Mouse (Mus musculus): ENCODE data around the gene C2cd3. TPM values are rescaled to one million over a fixed set of nuclear protein-coding genes. Genes with fewer than 3 reads are reported as not detected.

Gene C2cd3
- polyA plus RNA-seq, 1 experiment from 2014 or later = 7.5 TPM

DNA sequence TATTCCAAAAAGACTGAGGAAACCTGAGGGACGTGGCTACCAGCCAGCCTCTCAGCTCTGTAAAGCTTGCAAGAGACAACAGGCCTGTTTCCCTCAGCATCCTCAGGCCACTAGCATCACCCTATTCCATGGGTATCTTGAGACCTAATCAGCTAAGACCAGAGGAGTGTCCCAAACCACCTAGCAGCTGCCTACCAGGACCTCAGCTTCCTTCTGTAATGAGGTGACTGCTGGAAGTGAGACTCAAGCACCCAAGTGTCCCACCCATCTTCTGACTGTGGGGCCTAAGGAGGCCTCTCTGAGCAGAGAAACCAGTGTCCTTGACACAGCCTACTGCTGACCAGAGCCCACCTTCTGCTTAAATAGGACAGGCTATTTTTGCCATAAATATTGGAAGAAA is 97.5 kb downstream of the C2cd3 start:
- ATAC-seq = no peak
- no peak for TF ChIP-seq CTCF (IDR thresholded peaks at IDR 0.05)
- no peak for TF ChIP-seq EP300 (IDR thresholded peaks at IDR 0.05)
- H3K4me3 ChIP-seq (ENCODE audit: low read depth, low read length) = no peak overlapping the region
- H3K36me3 ChIP-seq (ENCODE audit: insufficient read depth, low read length) = peaks cover 4% of the 10 kb centered on the region; the same call in 1 of the 2 replicates
- 90% methylated on average over 1 of the region's 1 CpGs for WGBS
- DNase-seq (ENCODE audit: low spot score) = no peak
- H3K4me2 ChIP-seq (replicated peaks; ENCODE audit: low read depth, low read length) = no peak overlapping the region
- H3K9me3 ChIP-seq (ENCODE audit: low read length) = no peaks in the 10 kb centered on the region
- H3K27ac ChIP-seq (ENCODE audit: low read length) = no peak overlapping the region
- peaks cover 17% of the 10 kb centered on the region for H3K4me1 ChIP-seq (ENCODE audit: insufficient read depth, low read depth, low read length)
- no peaks in the 10 kb centered on the region for H3K27me3 ChIP-seq (replicated peaks; ENCODE audit: insufficient read depth, low read length)
- H3K9ac ChIP-seq (replicated peaks; ENCODE audit: low read depth) = no peak overlapping the region

DNA sequence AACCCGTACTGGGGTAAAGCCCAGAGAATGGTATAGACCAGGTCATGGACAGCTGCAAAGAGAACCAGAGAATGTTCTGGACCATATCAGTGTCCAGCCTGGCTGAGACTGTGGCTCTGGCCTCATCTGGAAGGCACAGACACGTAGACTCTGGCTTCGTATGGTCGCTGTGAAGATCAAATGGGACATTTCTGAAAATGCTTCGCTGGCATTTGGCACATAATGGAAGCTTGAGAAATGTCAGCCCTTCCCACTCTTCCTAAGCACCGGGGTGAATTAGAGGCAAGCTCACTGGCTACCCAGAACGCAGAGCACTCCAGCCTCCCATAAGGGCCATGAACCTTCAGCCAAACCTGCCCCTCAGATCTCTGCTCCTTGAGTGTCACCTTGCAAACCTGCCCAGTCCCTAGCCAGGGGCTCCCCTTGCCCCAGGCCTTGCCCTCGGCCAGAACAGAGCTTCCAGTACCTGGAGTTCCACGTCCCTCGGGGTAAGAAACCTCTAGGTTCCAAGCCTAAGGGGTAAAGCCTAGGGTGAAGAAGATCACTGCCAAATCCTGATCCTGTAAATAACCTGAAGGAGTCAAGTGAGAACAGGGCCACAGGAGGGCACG is 98.9 kb downstream of the C2cd3 start:
- Histone ChIP-seq H3K9ac (replicated peaks; ENCODE audit: low read depth) (no peak overlapping the region), H3K27me3 (replicated peaks; ENCODE audit: insufficient read depth, low read length) (no peaks in the 10 kb centered on the region), H3K4me2 (replicated peaks; ENCODE audit: low read depth, low read length) (no peak overlapping the region), H3K4me1 (ENCODE audit: insufficient read depth, low read depth, low read length) (peaks cover 9% of the 10 kb centered on the region; the same call in 1 of the 2 replicates), H3K27ac (ENCODE audit: low read length) (no peak overlapping the region), H3K9me3 (ENCODE audit: low read length) (no peaks in the 10 kb centered on the region), H3K36me3 (ENCODE audit: insufficient read depth, low read length) (peaks cover 4% of the 10 kb centered on the region; the same call in 1 of the 2 replicates), H3K4me3 (ENCODE audit: low read depth, low read length) (no peak overlapping the region)
- no peak for DNase-seq (ENCODE audit: low spot score)
- no peak for TF ChIP-seq EP300 (IDR thresholded peaks at IDR 0.05)
- TF ChIP-seq CTCF (IDR thresholded peaks at IDR 0.05) = no peak
- ATAC-seq = no peak
- 83% methylated on average over 11 of the region's 11 CpGs for WGBS

DNA sequence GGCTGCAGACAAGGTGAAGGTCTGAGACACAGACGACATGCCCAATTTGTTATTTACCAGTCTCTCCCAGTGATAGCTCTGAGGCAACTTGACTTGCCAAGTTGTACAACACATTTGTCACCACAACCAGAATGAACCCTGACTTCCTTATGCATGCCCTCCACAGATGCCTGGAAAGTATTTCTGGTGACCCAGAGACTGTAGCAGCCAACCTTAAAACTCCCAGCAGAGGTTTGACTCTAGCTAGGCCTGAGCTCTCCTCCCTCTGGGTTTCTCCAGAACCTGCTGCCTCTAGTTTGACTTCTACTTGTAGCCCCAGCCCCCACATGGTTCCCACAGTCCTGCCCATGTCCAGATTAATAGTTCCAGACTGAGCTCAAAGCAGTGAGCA is 99.4 kb downstream of the C2cd3 start:
- DNase-seq (ENCODE audit: low spot score) (no peak), ATAC-seq (no peak)
- no peaks in the 10 kb centered on the region for H3K9me3 ChIP-seq (ENCODE audit: low read length)
- no peak overlapping the region for H3K27ac ChIP-seq (ENCODE audit: low read length)
- 74% methylated on average over 1 of the region's 1 CpGs for WGBS
- peaks cover 4% of the 10 kb centered on the region; the same call in 1 of the 2 replicates for H3K36me3 ChIP-seq (ENCODE audit: insufficient read depth, low read length)
- no peaks in the 10 kb centered on the region for H3K27me3 ChIP-seq (replicated peaks; ENCODE audit: insufficient read depth, low read length)
- no peak overlapping the region for H3K9ac ChIP-seq (replicated peaks; ENCODE audit: low read depth)
- TF ChIP-seq EP300 (IDR thresholded peaks at IDR 0.05) (no peak), CTCF (IDR thresholded peaks at IDR 0.05) (no peak)
- H3K4me1 ChIP-seq (ENCODE audit: insufficient read depth, low read depth, low read length) = peaks cover 6% of the 10 kb centered on the region; the same call in 1 of the 2 replicates
- no peak overlapping the region for H3K4me2 ChIP-seq (replicated peaks; ENCODE audit: low read depth, low read length)
- H3K4me3 ChIP-seq (ENCODE audit: low read depth, low read length) = no peak overlapping the region

DNA sequence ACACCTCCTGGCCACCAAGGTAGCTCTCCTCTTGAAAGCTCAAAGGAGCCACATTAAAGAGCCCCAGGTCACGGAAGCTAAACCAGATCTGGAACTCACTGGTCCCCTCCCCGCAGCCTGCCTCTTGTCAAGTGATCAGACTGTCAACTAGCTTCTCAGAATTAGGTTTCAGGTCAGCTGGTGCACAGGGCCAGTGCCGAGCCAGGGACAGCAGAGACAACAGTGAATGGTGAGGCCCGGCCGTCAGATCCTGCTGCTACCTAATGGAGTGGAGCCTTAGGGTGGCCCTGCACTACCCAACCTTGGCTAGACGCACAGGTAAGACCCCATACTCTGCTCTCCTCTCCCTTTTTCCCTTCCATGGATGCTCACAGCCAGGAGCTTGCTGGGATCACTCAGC is 100.7 kb downstream of the C2cd3 start, which contains the start of gene Ucp3:
Gene Ucp3, plus strand, starts transcription at position 214 of the 400 bp plus-strand sequence.
- Histone ChIP-seq H3K27me3 (replicated peaks; ENCODE audit: insufficient read depth, low read length) (no peaks in the 10 kb centered on the region), H3K4me1 (ENCODE audit: insufficient read depth, low read depth, low read length) (peaks cover 6% of the 10 kb centered on the region; the same call in 1 of the 2 replicates), H3K36me3 (ENCODE audit: insufficient read depth, low read length) (peaks cover 4% of the 10 kb centered on the region; the same call in 1 of the 2 replicates), H3K4me3 (ENCODE audit: low read depth, low read length) (no peak within 1 kb of the TSS), H3K9me3 (ENCODE audit: low read length) (no peaks in the 10 kb centered on the region), H3K27ac (ENCODE audit: low read length) (no peak within 1 kb of the TSS), H3K4me2 (replicated peaks; ENCODE audit: low read depth, low read length) (no peak within 1 kb of the TSS), H3K9ac (replicated peaks; ENCODE audit: low read depth) (no peak within 1 kb of the TSS)
- TF ChIP-seq EP300 (IDR thresholded peaks at IDR 0.05) (no peak), CTCF (IDR thresholded peaks at IDR 0.05) (no peak)
- ATAC-seq = no peak
- no peak for DNase-seq (ENCODE audit: low spot score)
- 82% methylated on average over 6 of the region's 6 CpGs for WGBS

DNA sequence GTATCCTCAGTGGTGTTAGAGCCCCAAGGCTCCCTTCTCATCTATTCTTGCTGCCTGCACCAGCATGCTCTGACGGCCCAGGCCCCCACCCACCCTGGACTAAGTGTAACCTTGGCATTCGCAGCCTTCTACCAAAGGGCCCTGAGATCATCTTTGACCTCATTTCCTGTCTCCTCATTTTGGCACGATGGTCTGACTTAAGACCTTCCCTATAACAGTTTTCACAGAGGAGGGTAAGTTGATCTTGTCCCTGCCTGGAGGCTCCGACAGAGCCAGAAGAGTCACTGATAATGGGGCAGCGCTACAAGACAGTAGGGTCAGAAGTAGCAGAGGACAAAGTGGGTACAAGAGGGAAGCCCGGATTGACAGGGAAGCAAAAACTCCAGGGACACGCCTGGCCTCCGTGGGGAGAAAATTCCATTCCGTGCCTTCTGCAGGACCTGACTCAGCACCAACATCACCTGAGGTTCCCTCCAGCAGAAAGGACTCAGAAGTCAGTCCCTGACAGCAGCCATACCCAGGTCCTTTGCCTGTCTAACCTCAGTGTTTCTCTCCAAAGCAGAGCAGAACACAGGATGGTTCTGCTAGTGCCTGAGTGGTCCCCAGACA is 101.9 kb downstream of the C2cd3 start:
- ATAC-seq (no peak), DNase-seq (ENCODE audit: low spot score) (no peak)
- Histone ChIP-seq H3K4me3 (ENCODE audit: low read depth, low read length) (no peak overlapping the region), H3K27me3 (replicated peaks; ENCODE audit: insufficient read depth, low read length) (no peaks in the 10 kb centered on the region), H3K4me1 (ENCODE audit: insufficient read depth, low read depth, low read length) (peaks cover 6% of the 10 kb centered on the region; the same call in 1 of the 2 replicates), H3K9me3 (ENCODE audit: low read length) (no peaks in the 10 kb centered on the region), H3K36me3 (ENCODE audit: insufficient read depth, low read length) (peaks cover 4% of the 10 kb centered on the region; the same call in 1 of the 2 replicates), H3K4me2 (replicated peaks; ENCODE audit: low read depth, low read length) (no peak overlapping the region), H3K27ac (ENCODE audit: low read length) (no peak overlapping the region), H3K9ac (replicated peaks; ENCODE audit: low read depth) (no peak overlapping the region)
- TF ChIP-seq EP300 (IDR thresholded peaks at IDR 0.05) (no peak), CTCF (IDR thresholded peaks at IDR 0.05) (no peak)
- 64% methylated on average over 9 of the region's 9 CpGs for WGBS

DNA sequence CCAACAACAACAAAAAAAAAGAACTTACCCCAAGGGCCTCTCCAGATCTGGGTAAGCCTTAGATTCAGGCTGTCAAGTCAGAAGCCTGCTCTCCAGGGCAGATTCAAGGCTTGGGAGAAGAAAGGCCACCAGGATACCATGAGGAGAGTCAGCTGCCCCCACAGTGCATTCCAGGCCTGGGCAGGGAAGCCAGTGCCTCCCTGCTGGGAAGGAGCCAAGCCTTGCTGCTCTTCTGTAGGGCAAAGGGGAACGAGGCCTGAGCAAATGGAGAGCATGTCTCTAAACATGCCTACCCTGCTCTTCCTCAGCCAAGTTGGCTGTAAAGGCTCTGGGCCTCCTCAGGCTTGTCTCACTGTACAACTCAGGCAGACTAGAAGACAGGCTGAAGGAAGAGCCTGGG is 102.6 kb downstream of the C2cd3 start:
- H3K9me3 ChIP-seq (ENCODE audit: low read length) = no peaks in the 10 kb centered on the region
- H3K4me1 ChIP-seq (ENCODE audit: insufficient read depth, low read depth, low read length) = peaks cover 6% of the 10 kb centered on the region; the same call in 1 of the 2 replicates
- TF ChIP-seq EP300 (IDR thresholded peaks at IDR 0.05) (no peak), CTCF (IDR thresholded peaks at IDR 0.05) (no peak)
- H3K9ac ChIP-seq (replicated peaks; ENCODE audit: low read depth) = no peak overlapping the region
- ATAC-seq (peak; percentile 79), DNase-seq (ENCODE audit: low spot score) (peak; percentile 68)
- H3K27me3 ChIP-seq (replicated peaks; ENCODE audit: insufficient read depth, low read length) = no peaks in the 10 kb centered on the region
- no peak overlapping the region for H3K4me3 ChIP-seq (ENCODE audit: low read depth, low read length)
- WGBS = 54% methylated on average over 1 of the region's 1 CpGs
- H3K4me2 ChIP-seq (replicated peaks; ENCODE audit: low read depth, low read length) = no peak overlapping the region
- peak overlapping the region; percentile 62 for H3K27ac ChIP-seq (ENCODE audit: low read length)
- no peaks in the 10 kb centered on the region for H3K36me3 ChIP-seq (ENCODE audit: insufficient read depth, low read length)

All from lung, postnatal 0 days (tissue).